Mouse (Mus musculus): ENCODE measurements around the gene Rtn4rl2.
"Not testable (repeated sequence)": the region's sequence is repeated elsewhere in the genome, so short reads cannot be mapped to it uniquely, and the experiment has no call there.

Gene Rtn4rl2

DNA sequence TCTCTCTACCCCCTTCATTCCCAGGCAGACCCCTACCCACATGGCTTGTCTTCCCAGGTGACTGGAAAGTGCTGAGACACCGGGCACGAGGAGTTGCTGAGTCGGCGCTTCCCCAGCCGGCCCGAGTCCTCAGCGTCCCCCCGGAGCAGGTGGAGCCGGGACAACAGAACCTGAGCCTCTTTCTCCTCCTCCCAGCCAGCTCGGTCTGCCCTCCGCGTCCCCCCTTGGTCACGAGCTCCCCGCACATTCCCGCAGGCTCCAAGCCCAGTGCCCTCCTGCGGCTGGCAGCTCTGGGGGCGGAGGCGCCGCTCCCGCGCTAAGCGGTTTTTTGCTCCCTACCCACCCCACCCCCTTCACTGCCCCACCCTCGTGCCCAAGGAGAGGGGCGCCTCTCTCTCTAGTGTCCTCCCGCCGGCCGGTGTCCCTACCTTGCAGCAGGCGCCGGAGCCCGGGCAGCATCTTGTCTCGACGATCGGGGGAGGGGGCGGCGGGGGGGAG lies at the start of gene Rtn4rl2:
Rtn4rl2 (minus strand) TSS at position 477 of the 498 bp plus-strand sequence.
- DNase-seq (ENCODE audit: low spot score), result no peak

- DNase-seq (ENCODE audit: low spot score), result no peak
These were observed 48.6 kb upstream of the Rtn4rl2 start for GRCm38 (mm10) chr2:84935065-84935464.

GRCm38 (mm10) chr2:84934649-84935007 lies 48.1 kb upstream of the Rtn4rl2 start:
- DNase-seq (ENCODE audit: low spot score), result no peak

DNA sequence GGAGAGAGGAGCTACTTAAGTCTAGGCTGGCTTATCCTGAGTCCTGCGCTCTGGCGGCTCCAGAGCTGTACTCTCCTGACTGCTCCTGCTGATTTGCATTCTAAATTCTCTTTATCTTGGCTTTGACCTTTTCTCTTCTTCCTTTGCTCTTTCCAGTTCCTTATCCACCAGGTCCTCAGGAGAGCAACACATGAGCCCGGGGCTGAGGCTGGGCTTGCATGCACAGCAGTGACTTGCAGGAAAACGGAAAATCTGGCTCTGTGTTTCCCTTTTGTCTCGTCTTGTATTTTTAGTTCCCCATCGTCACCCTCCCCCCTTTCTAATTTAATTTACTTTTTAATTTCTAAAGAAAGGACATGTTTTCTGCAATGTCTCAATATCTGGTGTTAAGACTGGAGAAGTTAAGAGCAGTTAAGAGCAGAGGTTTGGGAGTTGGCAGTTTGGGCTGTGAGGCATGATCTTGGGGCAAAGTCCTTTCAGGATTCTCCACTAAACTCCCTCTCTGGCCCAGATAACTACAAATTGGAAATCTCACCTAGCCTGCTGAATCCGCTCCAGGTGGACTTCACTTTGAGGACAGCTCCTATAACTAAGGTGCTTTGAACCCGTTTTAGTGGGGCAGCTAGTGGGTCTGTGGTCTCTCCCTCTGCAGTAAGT lies 47.6 kb upstream of the Rtn4rl2 start:
- no peak for DNase-seq (ENCODE audit: low spot score)

GRCm38 (mm10) chr2:84930186-84930585 lies 43.7 kb upstream of the Rtn4rl2 start:
- no peak for DNase-seq (ENCODE audit: low spot score)

DNA sequence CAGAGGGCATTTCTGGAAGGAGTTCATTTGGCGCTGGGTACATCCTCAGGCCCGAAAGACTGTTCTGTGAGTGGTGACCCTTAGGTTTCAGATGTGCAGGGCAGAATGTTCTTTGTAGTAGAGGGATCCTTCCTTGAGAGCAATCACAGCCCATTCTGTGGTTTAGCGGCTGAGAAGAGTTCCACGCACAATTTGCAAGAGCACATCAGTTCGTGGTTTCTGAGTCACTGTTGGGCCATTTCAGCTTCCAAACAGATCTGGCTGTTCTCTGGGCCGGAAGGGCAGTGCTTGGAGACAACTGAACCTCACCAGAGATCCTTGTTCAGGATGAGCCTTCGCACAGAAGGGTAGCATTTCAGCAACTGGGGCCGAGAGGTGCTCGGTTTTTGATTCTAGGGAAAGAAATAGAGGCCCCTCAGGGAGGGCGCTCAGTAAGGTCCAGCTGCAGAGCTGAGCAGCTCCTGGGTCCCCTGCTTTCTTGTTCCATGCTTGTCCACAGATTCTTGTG lies 33.1 kb upstream of the Rtn4rl2 start:
- no peak for DNase-seq (ENCODE audit: low spot score)

- DNase-seq (ENCODE audit: low spot score), result no peak
These were observed 31.7 kb upstream of the Rtn4rl2 start for GRCm38 (mm10) chr2:84918188-84918587.

GRCm38 (mm10) chr2:84916548-84917320 lies 30.2 kb upstream of the Rtn4rl2 start:
- DNase-seq (ENCODE audit: low spot score), result no peak

DNA sequence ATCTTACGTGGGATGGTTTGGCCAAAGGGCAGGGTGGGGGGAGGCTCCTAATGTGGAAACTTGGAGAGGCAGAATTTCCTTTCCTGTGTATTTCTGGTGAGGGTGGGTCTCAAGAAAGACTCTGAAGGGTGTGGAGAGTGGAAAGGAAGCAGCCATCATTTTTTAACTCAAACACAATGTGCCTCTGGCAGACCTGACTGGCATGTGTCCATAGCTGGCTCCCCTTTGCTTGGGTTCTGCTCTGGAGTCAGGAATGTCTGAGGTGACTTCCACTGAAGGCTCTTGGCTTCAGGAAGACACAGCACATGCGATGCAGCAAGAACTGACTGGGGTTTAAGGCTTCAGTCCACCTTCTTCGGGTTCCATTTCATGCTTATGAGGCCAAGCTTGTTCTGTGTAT lies 28.8 kb upstream of the Rtn4rl2 start:
- DNase-seq (ENCODE audit: low spot score), result no peak

DNA sequence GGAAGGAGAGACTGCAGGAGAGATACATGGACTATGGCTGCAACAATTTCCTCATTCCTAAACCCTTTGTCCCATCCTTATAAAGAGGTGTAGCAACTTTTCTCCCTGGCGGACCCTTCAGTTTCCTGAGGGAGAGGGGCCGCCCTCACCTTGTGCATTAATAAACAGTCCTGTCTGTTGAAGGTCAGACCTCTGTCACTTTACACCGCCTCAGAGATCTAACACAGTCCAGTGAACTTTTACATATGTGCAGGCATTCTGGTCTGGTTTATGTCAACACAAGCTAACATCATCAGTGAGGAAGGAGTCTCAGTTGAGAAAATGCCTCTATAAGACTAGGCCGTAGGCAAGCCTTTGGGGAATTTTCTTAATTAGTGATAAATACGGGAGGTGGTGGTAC lies 27.4 kb upstream of the Rtn4rl2 start:
- DNase-seq (ENCODE audit: low spot score), result no peak

DNA sequence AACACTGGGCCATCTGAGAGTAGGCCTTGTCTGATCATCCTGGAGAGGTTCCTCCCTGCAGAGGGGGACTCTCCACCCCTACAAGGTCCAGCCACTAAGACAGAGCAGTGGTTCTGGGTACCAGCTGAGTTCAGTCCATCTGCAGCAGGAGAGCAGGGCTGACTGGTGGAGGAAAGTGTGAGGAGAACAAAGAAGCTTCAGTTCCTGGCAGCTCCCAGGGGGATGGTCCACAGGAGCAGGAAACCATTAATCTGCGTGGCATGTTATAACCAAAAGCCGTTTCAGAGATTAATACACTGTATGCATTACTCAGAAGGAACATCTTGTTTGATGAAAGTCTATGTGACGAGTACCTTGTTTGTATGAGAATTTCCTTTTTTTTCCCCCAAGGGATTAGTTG lies 26.2 kb upstream of the Rtn4rl2 start:
- DNase-seq (ENCODE audit: low spot score), result no peak

DNA sequence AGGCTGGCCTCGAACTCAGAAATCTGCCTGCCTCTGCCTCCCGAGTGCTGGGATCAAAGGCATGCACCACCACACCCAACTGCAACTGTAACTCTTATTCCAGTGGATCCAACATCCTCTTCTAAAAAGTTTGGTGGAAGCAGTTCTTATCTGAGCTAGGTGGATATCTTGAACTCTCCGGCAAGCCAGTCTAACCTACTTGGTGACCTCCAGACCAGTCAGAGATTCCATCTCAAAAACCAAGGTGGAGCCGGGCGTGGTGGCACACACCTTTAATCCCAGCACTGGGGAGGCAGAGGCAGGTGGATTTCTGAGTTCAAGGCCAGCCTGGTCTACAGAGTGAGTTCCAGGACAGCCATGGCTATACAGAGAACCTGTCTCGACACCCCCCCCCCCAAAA lies 10.2 kb upstream of the Rtn4rl2 start:
- not testable (repeated sequence) for DNase-seq (ENCODE audit: low spot score)

DNA sequence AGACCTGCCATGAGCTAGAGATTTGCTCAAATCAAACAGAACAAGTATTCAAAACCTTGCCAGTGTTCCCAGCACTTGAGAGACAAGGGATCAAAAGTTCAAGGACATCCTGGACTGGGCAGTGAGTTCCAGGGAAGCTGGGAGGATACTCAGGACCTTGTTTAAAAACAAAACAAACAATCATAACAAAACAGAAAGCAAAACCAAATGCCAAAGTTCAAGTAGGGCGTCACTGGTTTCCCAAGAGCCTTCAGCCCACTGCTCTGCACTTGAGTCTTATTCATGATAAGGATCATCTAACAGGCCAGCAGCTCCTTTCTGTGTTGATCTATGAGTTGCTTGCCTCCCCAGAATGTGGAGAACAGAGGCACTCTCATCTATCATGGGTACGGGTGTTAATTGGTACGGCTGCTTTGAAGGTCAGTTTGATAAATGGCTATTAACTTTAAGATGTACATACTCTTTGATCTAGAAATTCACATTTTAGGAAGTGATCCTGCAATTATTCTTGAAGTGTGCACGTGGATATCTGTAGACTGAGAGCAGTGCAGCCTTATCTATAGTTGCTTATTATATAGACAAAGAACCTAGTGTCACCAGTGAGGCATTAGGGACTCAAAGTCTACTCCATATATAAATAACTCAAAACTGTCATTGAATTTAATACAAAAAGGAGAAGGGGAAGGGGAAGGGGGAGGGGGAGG lies 9.1 kb upstream of the Rtn4rl2 start:
- DNase-seq (ENCODE audit: low spot score), result no peak

DNA sequence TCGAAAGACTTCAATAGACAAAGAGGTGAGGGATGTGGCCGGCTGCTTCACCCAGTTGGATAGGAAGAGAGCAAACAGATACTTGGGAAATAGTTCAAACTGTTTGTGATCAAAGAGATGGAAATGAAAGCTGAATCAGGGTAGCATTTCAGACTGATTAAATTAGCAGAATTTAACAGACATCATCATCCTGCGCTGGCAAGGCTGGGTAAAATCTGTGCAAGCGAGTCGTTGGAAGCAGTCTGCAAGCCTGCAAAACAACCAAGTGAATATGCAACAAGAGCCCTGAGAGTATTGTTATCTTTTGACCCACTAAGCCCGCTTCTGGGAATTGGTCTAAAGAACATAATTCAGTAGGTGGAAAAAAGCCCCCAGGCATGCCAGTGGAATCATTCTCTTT lies 6.8 kb upstream of the Rtn4rl2 start:
- no peak for DNase-seq (ENCODE audit: low spot score)

GRCm38 (mm10) chr2:84890045-84890340 lies 3.5 kb upstream of the Rtn4rl2 start:
- peak; percentile 70 for DNase-seq (ENCODE audit: low spot score)

DNA sequence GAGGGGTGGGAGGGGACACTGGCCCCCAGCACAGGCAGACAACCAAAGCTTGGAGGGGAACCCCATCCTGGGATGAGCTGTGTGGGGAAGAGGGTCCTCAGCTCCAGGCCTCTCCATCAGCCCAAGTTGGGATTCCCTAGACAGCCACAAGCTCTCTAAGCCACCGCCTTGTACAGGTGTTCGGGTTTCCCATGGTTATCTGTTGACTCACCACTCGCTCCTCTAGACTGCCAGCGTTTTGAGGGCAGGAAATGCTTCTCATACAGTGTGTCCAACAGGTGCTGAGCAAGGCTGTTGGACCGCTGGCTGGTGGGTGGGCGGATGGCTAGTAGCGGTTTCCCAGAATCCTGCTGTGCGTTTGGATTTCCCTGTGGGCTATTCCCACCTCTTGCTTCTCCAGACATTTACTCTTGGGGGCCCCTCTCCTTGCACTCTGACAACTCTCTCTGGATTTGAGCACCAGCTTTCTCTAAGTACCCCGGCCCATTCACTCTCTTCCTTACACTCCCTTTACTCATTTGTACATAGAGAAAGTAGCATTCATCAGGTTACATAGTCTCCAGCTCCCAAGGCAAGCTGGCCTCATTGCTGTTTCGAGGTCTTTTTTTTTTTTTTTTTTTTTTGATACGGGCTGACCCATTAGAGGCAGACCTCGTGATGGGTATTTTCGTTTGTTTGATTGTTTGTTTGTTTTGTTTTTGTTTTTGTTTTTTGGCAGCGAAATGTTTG lies 3.0 kb upstream of the Rtn4rl2 start:
- DNase-seq (ENCODE audit: low spot score), result no peak

DNA sequence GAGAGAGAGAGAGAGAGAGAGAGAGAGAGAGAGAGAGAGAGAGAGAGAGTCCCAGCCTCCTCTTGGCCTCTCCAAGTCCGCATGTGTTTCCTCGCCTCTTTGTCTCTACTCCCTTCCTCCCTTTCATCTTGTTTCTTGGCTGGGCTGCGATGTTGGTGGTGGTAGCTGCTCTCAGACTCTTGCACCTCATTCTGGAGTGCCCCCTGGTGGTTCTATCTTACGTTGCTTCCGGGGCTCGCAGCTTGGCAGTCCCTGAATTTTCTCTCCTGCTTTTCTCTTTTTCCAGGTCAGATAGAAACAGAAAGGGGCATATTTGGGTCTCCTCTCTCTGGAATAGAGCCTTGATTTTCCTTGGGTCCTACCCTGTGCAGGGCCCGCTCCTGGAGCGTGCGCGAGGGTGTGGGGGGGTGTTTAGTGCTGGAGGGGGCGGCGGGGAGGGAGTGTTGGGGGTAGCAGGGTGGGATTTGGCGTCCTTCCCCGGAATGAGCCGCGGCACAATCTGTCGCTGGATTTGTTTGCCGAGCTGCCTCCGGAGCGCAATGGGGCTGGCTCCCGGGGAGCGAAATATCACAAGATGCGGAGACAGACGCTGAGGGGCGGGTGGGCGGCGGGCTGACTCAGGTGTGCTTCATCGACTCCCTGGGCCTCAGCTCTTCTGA lies 2.3 kb upstream of the Rtn4rl2 start:
- peak; percentile 66 for DNase-seq (ENCODE audit: low spot score)

GRCm38 (mm10) chr2:84887411-84888271 lies 1.1 kb upstream of the Rtn4rl2 start:
- no peak for DNase-seq (ENCODE audit: low spot score)

DNA sequence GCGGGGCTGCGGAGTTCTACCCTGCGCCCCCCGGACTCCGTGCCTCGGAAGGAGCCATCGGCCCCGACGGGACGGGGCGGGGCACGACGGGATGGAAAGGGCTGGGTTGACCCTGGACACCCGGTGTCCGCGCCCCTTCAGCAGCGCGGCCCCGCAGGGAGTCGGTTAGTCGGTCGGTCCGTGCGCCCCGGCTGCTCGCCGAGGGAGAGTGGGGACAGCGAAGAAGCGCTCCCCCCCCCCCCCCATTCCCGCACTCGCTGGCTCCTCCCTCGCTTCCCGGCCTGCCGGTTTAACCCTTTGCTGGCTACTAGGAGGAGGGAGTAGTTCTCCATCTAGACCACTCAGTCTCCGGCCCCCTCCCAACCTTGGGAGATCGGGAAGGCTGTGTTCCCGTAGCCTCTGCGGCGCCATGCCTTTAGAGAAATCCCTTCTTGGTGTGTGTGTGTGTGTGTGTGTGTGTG lies 341 bp upstream of the Rtn4rl2 start:
- no peak for DNase-seq (ENCODE audit: low spot score)

Data from c-Kit-positive CD71-positive TER-119-positive erythroid progenitor cells, embryonic 14.5 days (primary cell).